Mouse (Mus musculus) megakaryocyte, embryonic 14.5 days (primary cell): ENCODE data around the gene Phgdh. TPM values are rescaled to one million over a fixed set of nuclear protein-coding genes. Genes with fewer than 3 reads are reported as not detected.
A peak's percentile ranks its signal among the peaks of the same experiment; 100 is the strongest.

Source experiments
- H3K27me3 ChIP-seq: replicated peaks from 2 replicates; pipeline ENCODE3; 2012; ENCODE audit warnings: inconsistent platforms
- H3K36me3 ChIP-seq: replicated peaks from 2 replicates; pipeline ENCODE3; 2012; ENCODE audit warnings: low read length, inconsistent platforms, mixed read lengths
- H3K4me1 ChIP-seq: 2 replicates; pipeline ENCODE4 v1.6.1; 2012; ENCODE audit warnings: inconsistent platforms
- H3K4me3 ChIP-seq: replicated peaks from 2 replicates; pipeline ENCODE3; 2012; ENCODE audit warnings: moderate library complexity, mild to moderate bottlenecking, inconsistent platforms
- H3K9me3 ChIP-seq: 2 replicates; pipeline ENCODE4 v1.6.1; 2012; ENCODE audit warnings: inconsistent platforms
- FLI1 ChIP-seq: IDR thresholded peaks from 2 replicates; pipeline ENCODE4 v1.6.1; 2012; ENCODE audit warnings: low read length, inconsistent platforms, mixed read lengths
- GATA1 ChIP-seq: IDR thresholded peaks from 3 replicates; pipeline ENCODE4 v1.6.1; 2012; ENCODE audit warnings: mixed read lengths, low read length, inconsistent platforms, borderline replicate concordance
- polyA plus RNA-seq: library from polyadenylated mRNA; stranded (reverse); fragments of >175 nt; gene quantifications from 2 replicates; pipeline ENCODE4 v1.2.3, GENCODE M21; 2012; ENCODE audit warnings: low replicate concordance; ENCODE audit not compliant: insufficient read depth

The Phgdh gene
- polyA plus RNA-seq, 1 experiment = 70.7 TPM

DNA sequence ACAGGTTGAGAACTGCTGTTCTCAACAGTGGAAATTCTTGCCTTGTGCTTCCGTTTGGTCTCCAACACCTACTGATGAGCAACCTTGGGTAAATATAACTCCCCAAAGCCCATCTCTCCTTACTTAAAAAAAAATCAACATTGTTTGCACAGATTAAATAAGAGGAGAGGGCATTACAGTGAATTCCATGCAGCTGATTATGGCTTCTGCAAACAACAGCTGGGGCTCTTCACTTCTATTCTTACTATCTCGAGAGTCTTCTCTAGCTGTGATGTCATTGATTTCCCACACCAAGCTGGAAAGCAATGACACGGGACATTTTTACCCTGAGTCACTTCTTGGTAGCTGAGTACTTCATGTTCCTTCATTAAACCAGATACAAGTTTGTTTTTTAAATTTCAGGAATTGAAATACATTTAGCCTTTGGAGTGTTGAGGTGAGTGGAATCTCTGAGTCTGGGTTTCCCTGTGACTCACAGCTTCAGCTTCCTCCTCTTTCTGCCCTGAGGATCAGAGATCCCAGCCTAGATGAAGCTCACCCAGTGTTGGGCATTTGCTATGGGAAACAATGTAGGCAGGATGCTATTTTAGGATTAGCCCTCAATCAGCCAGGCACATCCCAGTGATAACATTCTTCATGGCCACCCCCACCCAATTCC, 34.4 kb upstream of the Phgdh start:
- Histone ChIP-seq H3K4me3 (no peak overlapping the region), H3K36me3 (no peaks in the 10 kb centered on the region), H3K9me3 (peaks cover 9% of the 10 kb centered on the region; the same call in 1 of the 2 replicates), H3K27me3 (peaks cover 20% of the 10 kb centered on the region), H3K4me1 (peaks cover 17% of the 10 kb centered on the region)
- TF ChIP-seq FLI1 (no peak), GATA1 (no peak)

- Histone ChIP-seq H3K36me3 (no peaks in the 10 kb centered on the region), H3K9me3 (peaks cover 9% of the 10 kb centered on the region; the same call in 1 of the 2 replicates), H3K27me3 (peaks cover 5% of the 10 kb centered on the region), H3K4me1 (no peaks in the 10 kb centered on the region), H3K4me3 (no peak overlapping the region)
- TF ChIP-seq FLI1 (no peak), GATA1 (no peak)
Measured at GRCm38 (mm10) chr3:98368776-98369175, 29.0 kb upstream of the Phgdh start.

- Histone ChIP-seq H3K4me1 (no peaks in the 10 kb centered on the region), H3K36me3 (no peaks in the 10 kb centered on the region), H3K4me3 (no peak overlapping the region), H3K27me3 (peaks cover 5% of the 10 kb centered on the region), H3K9me3 (peaks cover 9% of the 10 kb centered on the region; the same call in 1 of the 2 replicates)
- no peak for TF ChIP-seq FLI1
- no peak for TF ChIP-seq GATA1
Measured at GRCm38 (mm10) chr3:98368283-98368682, 28.5 kb upstream of the Phgdh start.

DNA sequence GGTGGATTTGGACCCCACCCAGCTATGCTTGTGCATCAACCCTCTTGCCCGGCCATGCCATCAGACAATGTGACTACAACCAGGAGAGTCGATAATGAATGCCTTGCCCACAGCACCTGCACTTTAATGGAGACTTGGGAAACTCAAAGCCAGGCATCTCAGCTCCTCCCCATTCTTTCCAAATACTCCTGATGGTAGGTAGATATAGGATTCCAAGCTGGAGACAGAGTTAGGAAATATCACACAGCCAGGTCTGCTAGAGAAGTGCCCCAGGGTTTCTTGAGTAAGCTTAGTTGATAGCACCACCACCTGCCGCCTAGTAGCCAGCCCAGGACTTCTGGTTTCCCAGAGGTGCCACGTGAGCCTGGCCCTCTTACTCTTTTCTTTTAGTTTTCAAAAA, 27.0 kb upstream of the Phgdh start:
- no peaks in the 10 kb centered on the region for H3K4me1 ChIP-seq
- no peak overlapping the region for H3K4me3 ChIP-seq
- TF ChIP-seq GATA1 (no peak), FLI1 (no peak)
- peaks cover 5% of the 10 kb centered on the region; the same call in 1 of the 2 replicates for H3K9me3 ChIP-seq
- no peaks in the 10 kb centered on the region for H3K36me3 ChIP-seq
- H3K27me3 ChIP-seq = peaks cover 5% of the 10 kb centered on the region

- Histone ChIP-seq H3K27me3 (peaks cover 4% of the 10 kb centered on the region), H3K9me3 (peaks cover under 1% of the 10 kb centered on the region; the same call in 1 of the 2 replicates), H3K36me3 (no peaks in the 10 kb centered on the region), H3K4me1 (no peaks in the 10 kb centered on the region), H3K4me3 (no peak overlapping the region)
- TF ChIP-seq GATA1 = no peak
- TF ChIP-seq FLI1 = no peak
Measured at GRCm38 (mm10) chr3:98366086-98366485, 26.3 kb upstream of the Phgdh start.

GRCm38 (mm10) chr3:98362753-98363152, 23.0 kb upstream of the Phgdh start:
- no peak for TF ChIP-seq FLI1
- no peak for TF ChIP-seq GATA1
- no peaks in the 10 kb centered on the region for H3K9me3 ChIP-seq
- no peak overlapping the region for H3K4me3 ChIP-seq
- no peaks in the 10 kb centered on the region for H3K4me1 ChIP-seq
- peaks cover 5% of the 10 kb centered on the region for H3K27me3 ChIP-seq
- no peaks in the 10 kb centered on the region for H3K36me3 ChIP-seq

DNA sequence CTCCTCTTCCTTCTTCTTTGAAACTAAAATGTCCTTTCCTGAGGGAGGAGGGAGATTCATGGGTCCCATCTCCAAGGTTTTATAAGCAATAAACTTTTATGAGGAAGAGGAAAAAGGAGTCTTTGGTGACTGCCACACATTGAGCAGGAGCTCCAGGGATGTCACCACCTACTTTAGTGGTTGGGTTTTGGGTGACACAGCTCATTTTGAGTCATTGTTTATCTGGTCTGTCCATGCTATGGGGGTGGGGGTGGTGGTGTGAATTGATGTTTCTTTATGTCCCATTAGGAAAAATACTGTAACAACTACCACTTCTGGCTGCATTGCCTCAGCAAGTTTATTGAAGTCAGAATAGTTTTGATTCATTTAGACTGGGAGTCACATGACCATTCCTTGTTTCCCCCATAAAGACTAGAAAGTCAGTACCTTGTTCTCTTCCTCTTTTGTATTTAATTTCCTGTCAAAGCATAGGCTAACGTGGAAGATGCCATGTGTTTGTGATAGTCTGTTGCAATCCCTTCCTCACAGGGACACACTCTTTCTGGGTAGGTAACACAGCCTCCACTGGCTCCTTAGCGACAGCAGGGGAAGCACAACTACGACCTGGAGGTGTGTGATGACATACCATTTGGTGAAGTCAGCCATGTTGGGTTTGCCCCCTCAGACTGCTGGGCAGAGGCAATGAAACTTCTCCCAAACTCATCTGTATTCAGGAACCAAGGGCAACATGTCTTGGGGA, 17.0 kb upstream of the Phgdh start:
- H3K4me1 ChIP-seq = peaks cover 22% of the 10 kb centered on the region
- no peaks in the 10 kb centered on the region for H3K36me3 ChIP-seq
- H3K4me3 ChIP-seq = peak overlapping the region; percentile 42
- H3K27me3 ChIP-seq = peaks cover 14% of the 10 kb centered on the region
- H3K9me3 ChIP-seq = no peaks in the 10 kb centered on the region
- no peak for TF ChIP-seq GATA1
- TF ChIP-seq FLI1 = no peak

DNA sequence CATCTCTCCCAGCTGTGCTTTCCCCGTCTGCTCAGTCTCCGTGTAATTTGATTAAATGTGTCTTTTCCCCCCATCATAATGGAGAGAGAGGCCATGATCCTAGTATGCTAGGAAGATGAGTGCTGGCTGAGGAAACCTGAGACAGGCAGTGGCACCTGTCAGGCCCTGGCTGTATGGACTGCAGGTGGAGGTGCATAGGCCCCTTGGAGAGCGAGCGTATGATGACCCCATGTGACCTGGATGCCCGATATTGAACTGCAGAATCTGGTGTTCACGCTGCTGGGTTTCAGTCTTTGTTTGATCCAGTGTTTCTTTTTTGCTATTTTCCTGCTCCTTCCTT, 16.2 kb upstream of the Phgdh start:
- TF ChIP-seq GATA1 = no peak
- TF ChIP-seq FLI1 = no peak
- H3K4me3 ChIP-seq = no peak overlapping the region
- H3K9me3 ChIP-seq = no peaks in the 10 kb centered on the region
- peaks cover 22% of the 10 kb centered on the region for H3K4me1 ChIP-seq
- no peaks in the 10 kb centered on the region for H3K36me3 ChIP-seq
- H3K27me3 ChIP-seq = peaks cover 18% of the 10 kb centered on the region

GRCm38 (mm10) chr3:98355344-98356025, 15.7 kb upstream of the Phgdh start:
- H3K36me3 ChIP-seq = no peaks in the 10 kb centered on the region
- peaks cover 15% of the 10 kb centered on the region for H3K27me3 ChIP-seq
- H3K4me1 ChIP-seq = peaks cover 22% of the 10 kb centered on the region
- H3K9me3 ChIP-seq = no peaks in the 10 kb centered on the region
- H3K4me3 ChIP-seq = no peak overlapping the region
- TF ChIP-seq FLI1 (no peak), GATA1 (no peak)

DNA sequence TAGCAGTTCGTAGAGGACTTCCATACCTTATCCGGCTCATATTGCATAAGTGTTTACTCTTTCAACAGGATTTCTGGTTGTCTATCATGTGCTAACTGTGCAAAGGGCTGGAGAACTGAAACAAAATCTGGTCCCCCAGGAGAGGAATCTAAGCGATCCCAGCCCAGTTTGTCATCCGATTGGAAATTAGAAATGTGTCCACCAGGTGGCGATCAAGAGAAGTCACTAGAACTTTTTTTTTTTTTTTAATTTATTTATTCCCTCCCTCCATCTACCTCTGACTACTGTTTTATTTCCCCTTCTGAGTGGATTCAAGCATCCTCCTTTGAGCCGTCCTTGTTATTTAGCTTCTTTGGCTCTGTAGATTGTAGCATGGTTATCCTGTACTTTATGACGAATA, 14.1 kb upstream of the Phgdh start:
- TF ChIP-seq GATA1 = no peak
- no peak for TF ChIP-seq FLI1
- H3K4me3 ChIP-seq = no peak overlapping the region
- peaks cover 22% of the 10 kb centered on the region for H3K27me3 ChIP-seq
- H3K36me3 ChIP-seq = no peaks in the 10 kb centered on the region
- H3K9me3 ChIP-seq = no peaks in the 10 kb centered on the region
- peaks cover 22% of the 10 kb centered on the region for H3K4me1 ChIP-seq
